Mouse (Mus musculus): ENCODE data around the gene Tpp2. TPM values are rescaled to one million over a fixed set of nuclear protein-coding genes. Genes with fewer than 3 reads are reported as not detected.

The Tpp2 gene
- polyA plus RNA-seq, 1 experiment from 2014 or later: 51.0 TPM

DNA sequence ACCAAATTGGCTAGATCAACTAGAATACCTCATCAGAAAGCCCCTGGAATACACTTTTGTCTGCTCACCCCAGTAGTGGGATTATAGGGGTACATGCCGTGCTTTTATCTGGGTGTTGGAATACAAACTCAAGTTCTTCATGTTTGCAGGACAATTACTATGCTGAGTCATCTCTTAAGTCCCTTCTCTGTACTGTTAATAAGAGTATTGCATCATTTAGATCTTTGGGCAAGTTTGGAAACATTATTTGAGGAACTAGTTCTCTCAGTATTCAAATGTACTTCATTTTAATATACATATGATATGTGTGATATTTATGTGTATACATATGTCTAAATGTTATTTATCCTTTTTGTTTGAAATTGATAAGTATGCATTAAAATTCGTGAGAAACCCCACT is 16.6 kb upstream of the Tpp2 start:
- ATAC-seq (replicated peaks; ENCODE audit: extremely low read depth, insufficient read depth, low FRiP score): no peak
- Histone ChIP-seq H3K4me1 (ENCODE audit: control insufficient read depth, insufficient read depth, low read length) (no peaks in the 10 kb centered on the region), H3K4me3 (ENCODE audit: low read length) (no peak overlapping the region), H3K36me3 (ENCODE audit: control insufficient read depth, insufficient read depth) (no peaks in the 10 kb centered on the region), H3K9ac (ENCODE audit: low read length) (no peak overlapping the region), H3K27ac (ENCODE audit: low read length) (no peak overlapping the region), H3K4me2 (ENCODE audit: low read depth, low read length) (no peak overlapping the region), H3K9me3 (replicated peaks; ENCODE audit: control insufficient read depth, low read length) (no peaks in the 10 kb centered on the region), H3K27me3 (ENCODE audit: control insufficient read depth, insufficient read depth, low read length) (no peaks in the 10 kb centered on the region)
- 52% methylated on average over 2 of the region's 2 CpGs for WGBS

DNA sequence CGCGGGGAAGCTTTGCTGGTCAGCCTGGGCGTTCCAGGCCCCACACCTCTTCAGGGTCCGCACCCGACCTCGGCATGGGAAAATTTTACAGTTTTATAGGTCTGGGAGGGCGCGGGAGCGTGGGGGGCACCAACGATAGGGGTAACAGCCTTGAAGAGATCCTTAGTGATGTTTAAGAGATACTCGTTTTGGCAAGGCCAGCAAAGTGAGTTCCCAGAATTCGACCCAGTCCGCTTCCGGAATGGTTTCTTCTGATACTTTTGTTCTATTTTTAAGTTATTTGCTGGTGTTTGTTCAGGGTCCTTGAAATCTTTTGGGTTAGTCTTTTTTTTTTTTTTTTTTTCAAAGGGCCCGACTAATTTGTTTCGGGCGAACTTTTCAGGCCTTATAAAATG is 966 bp downstream of the Tpp2 start:
- Histone ChIP-seq H3K27me3 (ENCODE audit: control insufficient read depth, insufficient read depth, low read length) (no peaks in the 10 kb centered on the region), H3K4me1 (ENCODE audit: control insufficient read depth, insufficient read depth, low read length) (peaks cover 11% of the 10 kb centered on the region), H3K27ac (ENCODE audit: low read length) (peak overlapping the region; percentile 98), H3K9me3 (replicated peaks; ENCODE audit: control insufficient read depth, low read length) (no peaks in the 10 kb centered on the region), H3K9ac (ENCODE audit: low read length) (peak overlapping the region; percentile 94), H3K36me3 (ENCODE audit: control insufficient read depth, insufficient read depth) (no peaks in the 10 kb centered on the region), H3K4me3 (ENCODE audit: low read length) (peak overlapping the region; percentile 89), H3K4me2 (ENCODE audit: low read depth, low read length) (peak overlapping the region; percentile 69)
- ATAC-seq (replicated peaks; ENCODE audit: extremely low read depth, insufficient read depth, low FRiP score): no peak
- WGBS: 2% methylated on average over 17 of the region's 17 CpGs

DNA sequence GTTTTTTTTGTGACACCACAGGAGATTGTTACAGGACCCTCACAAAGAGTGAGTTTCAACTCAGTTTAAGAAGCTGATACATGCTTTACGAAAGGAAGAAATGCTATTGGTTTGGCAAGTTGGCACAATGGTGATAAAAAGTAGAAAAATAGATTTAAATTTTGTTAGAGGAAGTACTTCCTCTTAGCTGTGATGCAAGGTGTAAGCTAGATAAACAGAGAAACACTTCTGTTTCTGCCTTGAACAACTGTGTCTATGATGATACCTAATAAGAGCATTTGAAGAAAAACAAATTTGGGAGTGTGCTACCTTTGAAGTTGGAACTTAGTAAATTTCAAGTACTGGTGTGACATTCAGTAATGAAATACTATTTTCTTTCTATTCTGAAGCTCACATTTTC is 5.9 kb downstream of the Tpp2 start:
- peaks cover 9% of the 10 kb centered on the region for H3K4me1 ChIP-seq (ENCODE audit: control insufficient read depth, insufficient read depth, low read length)
- 88% methylated on average over 1 of the region's 1 CpGs for WGBS
- ATAC-seq (replicated peaks; ENCODE audit: extremely low read depth, insufficient read depth, low FRiP score): no peak

DNA sequence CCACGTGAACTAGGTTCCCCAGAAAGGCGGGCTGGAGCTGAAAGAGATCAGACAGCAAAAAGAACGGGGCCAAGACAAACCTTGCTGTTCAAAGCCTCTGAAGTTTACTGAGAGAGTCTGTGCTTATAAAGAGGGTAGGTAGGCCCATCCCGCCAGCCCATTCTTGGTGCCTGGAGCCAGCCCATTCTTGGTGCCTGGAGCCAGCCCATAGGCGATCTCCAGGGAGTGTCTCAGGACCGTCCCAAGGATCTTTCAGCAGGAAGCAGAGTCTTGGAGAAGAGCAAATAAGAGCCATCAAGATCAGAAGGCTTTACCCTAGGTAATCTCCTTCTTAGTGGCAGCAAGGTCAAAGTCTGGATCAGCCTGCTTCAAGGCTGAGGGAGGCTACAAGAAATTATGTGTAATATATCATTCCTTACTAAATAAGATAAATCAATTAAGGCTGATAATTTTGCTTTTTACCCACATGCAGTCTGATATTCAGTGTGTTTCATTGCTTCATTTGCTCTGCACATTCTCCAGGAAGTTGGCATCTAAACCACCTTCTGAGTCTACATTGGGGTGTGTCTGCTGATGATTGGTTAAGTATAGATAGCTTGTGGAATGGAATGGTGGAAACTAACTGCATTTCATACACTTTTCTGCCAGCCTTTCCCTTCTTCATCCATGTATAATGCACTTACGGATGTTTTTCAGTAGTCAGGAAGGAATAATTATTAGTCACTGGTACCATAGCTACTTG is 8.2 kb downstream of the Tpp2 start:
- no peaks in the 10 kb centered on the region for H3K27me3 ChIP-seq (ENCODE audit: control insufficient read depth, insufficient read depth, low read length)
- H3K36me3 ChIP-seq (ENCODE audit: control insufficient read depth, insufficient read depth): peaks cover 16% of the 10 kb centered on the region
- H3K9ac ChIP-seq (ENCODE audit: low read length): no peak overlapping the region
- no peak overlapping the region for H3K27ac ChIP-seq (ENCODE audit: low read length)
- H3K4me1 ChIP-seq (ENCODE audit: control insufficient read depth, insufficient read depth, low read length): no peaks in the 10 kb centered on the region
- H3K4me3 ChIP-seq (ENCODE audit: low read length): no peak overlapping the region
- H3K9me3 ChIP-seq (replicated peaks; ENCODE audit: control insufficient read depth, low read length): no peaks in the 10 kb centered on the region
- ATAC-seq (replicated peaks; ENCODE audit: extremely low read depth, insufficient read depth, low FRiP score): no peak
- H3K4me2 ChIP-seq (ENCODE audit: low read depth, low read length): no peak overlapping the region
- 92% methylated on average over 7 of the region's 7 CpGs for WGBS

More for the DNA sequence above, 5.9 kb downstream of the Tpp2 start:
- H3K9ac ChIP-seq (ENCODE audit: low read length): no peak overlapping the region
- H3K9me3 ChIP-seq (replicated peaks; ENCODE audit: control insufficient read depth, low read length): no peaks in the 10 kb centered on the region
- no peak overlapping the region for H3K27ac ChIP-seq (ENCODE audit: low read length)
- H3K27me3 ChIP-seq (ENCODE audit: control insufficient read depth, insufficient read depth, low read length): no peaks in the 10 kb centered on the region
- H3K4me2 ChIP-seq (ENCODE audit: low read depth, low read length): no peak overlapping the region
- peaks cover 12% of the 10 kb centered on the region for H3K36me3 ChIP-seq (ENCODE audit: control insufficient read depth, insufficient read depth)
- no peak overlapping the region for H3K4me3 ChIP-seq (ENCODE audit: low read length)

DNA sequence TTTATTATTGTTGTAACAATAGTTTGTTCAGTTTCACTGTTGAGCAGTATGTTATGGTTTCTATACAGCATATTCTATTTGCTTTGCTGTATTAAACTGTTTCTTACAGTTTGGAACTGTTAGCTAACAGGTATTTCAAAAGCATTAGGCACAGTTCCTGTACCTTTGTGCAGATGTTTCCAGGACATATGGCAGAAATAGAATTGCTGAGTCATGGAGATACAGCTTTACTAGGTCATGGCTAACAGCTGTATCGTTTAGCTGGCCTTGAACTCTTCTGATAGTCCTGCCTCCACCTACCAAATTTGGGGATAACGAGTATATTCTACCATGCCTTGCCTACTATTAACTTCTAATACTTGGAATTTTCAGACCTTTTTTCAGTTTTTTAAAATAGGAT is 9.4 kb downstream of the Tpp2 start:
- Histone ChIP-seq H3K27me3 (ENCODE audit: control insufficient read depth, insufficient read depth, low read length) (no peaks in the 10 kb centered on the region), H3K4me2 (ENCODE audit: low read depth, low read length) (no peak overlapping the region), H3K9me3 (replicated peaks; ENCODE audit: control insufficient read depth, low read length) (no peaks in the 10 kb centered on the region), H3K4me3 (ENCODE audit: low read length) (no peak overlapping the region), H3K36me3 (ENCODE audit: control insufficient read depth, insufficient read depth) (peaks cover 16% of the 10 kb centered on the region), H3K27ac (ENCODE audit: low read length) (no peak overlapping the region), H3K9ac (ENCODE audit: low read length) (no peak overlapping the region), H3K4me1 (ENCODE audit: control insufficient read depth, insufficient read depth, low read length) (no peaks in the 10 kb centered on the region)
- no peak for ATAC-seq (replicated peaks; ENCODE audit: extremely low read depth, insufficient read depth, low FRiP score)
- WGBS: 81% methylated on average over 2 of the region's 2 CpGs

DNA sequence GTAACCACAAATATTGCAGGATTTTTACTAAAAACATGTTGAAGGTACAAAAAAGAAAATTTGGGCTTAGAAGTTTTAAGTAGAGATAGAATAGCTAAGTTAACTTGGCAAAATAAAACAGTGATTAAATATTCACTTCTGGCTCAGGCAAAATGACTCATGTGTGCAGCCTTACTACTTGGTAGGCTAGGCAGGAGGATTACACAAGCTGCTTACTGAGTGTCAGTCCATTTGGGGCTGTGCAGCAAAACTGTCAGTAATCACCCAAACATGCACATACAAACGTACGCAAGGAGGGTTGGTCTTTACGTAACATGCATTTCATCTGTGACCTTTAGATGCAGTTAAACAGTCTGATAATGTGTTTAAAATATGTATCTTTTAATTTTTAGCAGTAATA is 20.2 kb downstream of the Tpp2 start:
- Histone ChIP-seq H3K4me1 (ENCODE audit: control insufficient read depth, insufficient read depth, low read length) (no peaks in the 10 kb centered on the region), H3K4me2 (ENCODE audit: low read depth, low read length) (no peak overlapping the region), H3K4me3 (ENCODE audit: low read length) (no peak overlapping the region), H3K9me3 (replicated peaks; ENCODE audit: control insufficient read depth, low read length) (no peaks in the 10 kb centered on the region), H3K27me3 (ENCODE audit: control insufficient read depth, insufficient read depth, low read length) (no peaks in the 10 kb centered on the region), H3K36me3 (ENCODE audit: control insufficient read depth, insufficient read depth) (peaks cover 29% of the 10 kb centered on the region), H3K27ac (ENCODE audit: low read length) (no peak overlapping the region), H3K9ac (ENCODE audit: low read length) (no peak overlapping the region)
- ATAC-seq (replicated peaks; ENCODE audit: extremely low read depth, insufficient read depth, low FRiP score): no peak
- 91% methylated on average over 3 of the region's 3 CpGs for WGBS

DNA sequence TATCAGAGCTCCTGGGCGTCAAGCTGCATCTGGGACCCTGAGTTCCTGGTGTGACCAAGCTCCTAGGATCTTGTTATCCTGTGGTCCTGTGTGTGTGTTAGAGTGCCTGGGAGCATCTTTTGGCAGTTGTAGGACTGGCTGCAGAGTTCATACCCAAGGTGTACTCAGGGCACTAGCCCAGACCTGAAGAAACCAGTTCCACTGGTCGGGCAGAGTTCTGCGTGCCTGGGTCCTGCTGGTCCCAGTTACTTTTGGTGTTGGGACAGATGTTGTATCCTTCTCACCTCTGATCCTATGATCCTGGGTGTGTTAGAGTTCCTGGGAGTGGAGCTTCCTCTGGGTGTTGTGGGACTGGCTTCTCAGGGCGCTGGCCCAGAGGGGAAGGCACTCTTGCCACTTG is 30.9 kb downstream of the Tpp2 start:
- Histone ChIP-seq H3K4me3 (ENCODE audit: low read length) (no peak overlapping the region), H3K9ac (ENCODE audit: low read length) (no peak overlapping the region), H3K4me2 (ENCODE audit: low read depth, low read length) (no peak overlapping the region), H3K36me3 (ENCODE audit: control insufficient read depth, insufficient read depth) (peaks cover 18% of the 10 kb centered on the region), H3K9me3 (replicated peaks; ENCODE audit: control insufficient read depth, low read length) (no peaks in the 10 kb centered on the region), H3K27ac (ENCODE audit: low read length) (no peak overlapping the region), H3K27me3 (ENCODE audit: control insufficient read depth, insufficient read depth, low read length) (no peaks in the 10 kb centered on the region), H3K4me1 (ENCODE audit: control insufficient read depth, insufficient read depth, low read length) (no peaks in the 10 kb centered on the region)
- ATAC-seq (replicated peaks; ENCODE audit: extremely low read depth, insufficient read depth, low FRiP score): no peak
- WGBS: 92% methylated on average over 4 of the region's 4 CpGs

DNA sequence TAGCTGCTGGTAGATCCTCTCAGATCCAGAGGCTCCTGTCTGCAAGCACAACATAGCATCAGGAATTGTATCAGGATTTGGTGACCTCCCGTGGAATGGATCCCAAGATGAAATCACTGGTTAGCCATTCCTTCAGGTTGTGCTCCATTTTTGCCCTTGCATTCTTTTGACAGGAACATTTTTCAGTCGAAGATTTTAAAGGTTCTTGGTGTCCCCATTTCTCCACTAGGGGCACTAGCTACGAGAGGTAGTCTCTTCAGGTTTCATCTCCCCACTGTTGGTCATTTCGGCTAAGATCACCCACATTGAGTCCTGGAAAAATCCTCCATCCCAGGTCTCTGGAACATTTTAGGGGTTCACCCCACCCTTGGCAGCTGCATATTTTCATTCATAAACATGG is 33.3 kb downstream of the Tpp2 start:
- H3K27me3 ChIP-seq (ENCODE audit: control insufficient read depth, insufficient read depth, low read length): no peaks in the 10 kb centered on the region
- no peak overlapping the region for H3K4me3 ChIP-seq (ENCODE audit: low read length)
- 84% methylated on average over 4 of the region's 4 CpGs for WGBS
- no peaks in the 10 kb centered on the region for H3K9me3 ChIP-seq (replicated peaks; ENCODE audit: control insufficient read depth, low read length)
- H3K4me2 ChIP-seq (ENCODE audit: low read depth, low read length): no peak overlapping the region
- no peak overlapping the region for H3K9ac ChIP-seq (ENCODE audit: low read length)
- no peak overlapping the region for H3K27ac ChIP-seq (ENCODE audit: low read length)
- ATAC-seq (replicated peaks; ENCODE audit: extremely low read depth, insufficient read depth, low FRiP score): no peak
- H3K4me1 ChIP-seq (ENCODE audit: control insufficient read depth, insufficient read depth, low read length): no peaks in the 10 kb centered on the region
- peaks cover 18% of the 10 kb centered on the region for H3K36me3 ChIP-seq (ENCODE audit: control insufficient read depth, insufficient read depth)

DNA sequence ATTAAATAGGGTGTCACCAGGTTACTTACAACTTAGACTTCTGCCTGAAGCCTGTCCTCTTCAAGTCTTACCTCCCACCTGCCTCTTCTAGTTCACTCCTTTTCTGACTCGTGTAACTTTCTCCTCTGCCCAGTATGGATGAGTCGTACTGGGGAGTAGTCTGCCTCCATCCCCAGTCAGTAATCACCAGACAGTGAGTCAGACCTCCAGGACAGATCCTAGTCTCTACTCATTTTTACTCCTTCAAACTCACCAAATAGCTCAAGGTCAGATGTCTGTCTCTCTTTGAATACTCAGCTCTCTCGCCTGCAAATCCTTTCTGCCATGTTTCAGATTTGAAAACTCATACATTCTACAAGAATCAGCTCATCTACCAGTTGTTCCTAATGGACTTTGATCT is 35.9 kb downstream of the Tpp2 start:
- ATAC-seq (replicated peaks; ENCODE audit: extremely low read depth, insufficient read depth, low FRiP score): no peak
- no peaks in the 10 kb centered on the region for H3K4me1 ChIP-seq (ENCODE audit: control insufficient read depth, insufficient read depth, low read length)
- H3K4me3 ChIP-seq (ENCODE audit: low read length): no peak overlapping the region
- no peak overlapping the region for H3K27ac ChIP-seq (ENCODE audit: low read length)
- no peaks in the 10 kb centered on the region for H3K27me3 ChIP-seq (ENCODE audit: control insufficient read depth, insufficient read depth, low read length)
- no peak overlapping the region for H3K4me2 ChIP-seq (ENCODE audit: low read depth, low read length)
- H3K9ac ChIP-seq (ENCODE audit: low read length): no peak overlapping the region
- peaks cover 23% of the 10 kb centered on the region for H3K36me3 ChIP-seq (ENCODE audit: control insufficient read depth, insufficient read depth)
- no peaks in the 10 kb centered on the region for H3K9me3 ChIP-seq (replicated peaks; ENCODE audit: control insufficient read depth, low read length)
- WGBS: 75% methylated on average over 3 of the region's 3 CpGs
